Mouse (Mus musculus) heart, postnatal 0 days (tissue): ENCODE measurements around the gene 4921507P07Rik. TPM values are rescaled to one million over a fixed set of nuclear protein-coding genes. Genes with fewer than 3 reads are reported as not detected.
A peak's percentile ranks its signal among the peaks of the same experiment; 100 is the strongest.
"Not testable (repeated sequence)": the region's sequence is repeated elsewhere in the genome, so short reads cannot be mapped to it uniquely, and the experiment has no call there.

Experiments
- ATAC-seq: fragments of 200-750 bp; cut with Nextera tagmentation; 2 replicates; pipeline ENCODE4 v1.8.0; 2017; ENCODE audit warnings: low read depth, moderate number of reproducible peaks, moderate library complexity; ENCODE audit not compliant: insufficient read depth
- DNase-seq: peaks from one replicate; pipeline ENCODE4 v3.0.0-alpha.2; 2016; ENCODE audit warnings: low spot score
- H3K27ac ChIP-seq: fragments of 300-500 bp; sonication (generic); 2 replicates; pipeline ENCODE4 v1.5.1; 2014; ENCODE audit warnings: low read depth, mild to moderate bottlenecking
- H3K27me3 ChIP-seq: fragments of 300-500 bp; sonication (generic); 2 replicates; pipeline ENCODE4 v1.6.1; 2014; ENCODE audit warnings: low read length, mixed read lengths; ENCODE audit not compliant: control insufficient read depth, insufficient read depth
- H3K36me3 ChIP-seq: fragments of 300-500 bp; sonication (generic); replicated peaks from 2 replicates; pipeline ENCODE4 v1.6.1; 2014; ENCODE audit warnings: low read length, mixed read lengths; ENCODE audit not compliant: control insufficient read depth, insufficient read depth
- H3K4me1 ChIP-seq: fragments of 300-500 bp; sonication (generic); 2 replicates; pipeline ENCODE4 v1.6.1; 2014; ENCODE audit warnings: antibody characterized with exemption; ENCODE audit not compliant: control insufficient read depth, insufficient read depth
- H3K4me2 ChIP-seq: fragments of 300-500 bp; sonication (generic); 2 replicates; pipeline ENCODE4 v1.6.1; 2014; ENCODE audit warnings: low read depth, mild to moderate bottlenecking, low read length, moderate library complexity
- H3K4me3 ChIP-seq: fragments of 300-500 bp; sonication (generic); 2 replicates; pipeline ENCODE4 v1.5.1; 2014; ENCODE audit warnings: low read depth, low read length
- H3K9ac ChIP-seq: fragments of 300-500 bp; sonication (generic); replicated peaks from 2 replicates; pipeline ENCODE4 v1.6.1; 2014; ENCODE audit warnings: low read depth, low read length, mixed read lengths
- H3K9me3 ChIP-seq: fragments of 300-500 bp; sonication (generic); replicated peaks from 2 replicates; pipeline ENCODE4 v1.6.1; 2016; ENCODE audit warnings: low read length; ENCODE audit not compliant: control insufficient read depth
- CTCF ChIP-seq: IDR thresholded peaks from 2 replicates; pipeline ENCODE4 v1.5.1; 2016; ENCODE audit warnings: antibody characterized with exemption, control low read depth, low read depth
- EP300 ChIP-seq: IDR thresholded peaks from 2 replicates; pipeline ENCODE4 v1.6.1; 2016; ENCODE audit warnings: antibody characterized with exemption, low read depth
- WGBS: fragments of 180-500 bp; shearing (Covaris S2); extraction: QIAGEN DNeasy Blood & Tissue Kit; methylation state at CpG from one replicate; pipeline ENCODE4 v1.1.7; 2014; 5-methylcytosine and 5-hydroxymethylcytosine counted together
- polyA plus RNA-seq: library from polyadenylated mRNA; unstranded; fragments of >200 nt; fragmentation: Nextera tagmentation; extraction: Ambion mirVana; gene quantifications from 2 replicates; pipeline ENCODE4 v1.2.1, GENCODE M21; 2015
- total RNA-seq: library from RNA; depleted of rRNA; stranded (reverse); fragments of >200 nt; gene quantifications from 2 replicates; pipeline ENCODE4 v1.2.3, GENCODE M21; 2014; ENCODE audit warnings: low replicate concordance

4921507P07Rik gene
- total and polyA plus RNA-seq, 2 experiments from 2014 or later, result 0.30 TPM; not detected in 1

- not testable (repeated sequence) for H3K4me1 ChIP-seq, DNase-seq, H3K9me3 ChIP-seq, ATAC-seq, H3K27ac ChIP-seq, H3K36me3 ChIP-seq, H3K4me3 ChIP-seq, H3K4me2 ChIP-seq, H3K9ac ChIP-seq, H3K27me3 ChIP-seq
- TF ChIP-seq CTCF, result peak; percentile 29; the same call in 1 of the 2 replicates
- WGBS, result 92% methylated on average over 1 of the region's 1 CpGs
These were observed 21.8 kb upstream of the 4921507P07Rik start for GRCm38 (mm10) chr6:50618273-50618672.

GRCm38 (mm10) chr6:50601620-50602019, 5.2 kb upstream of the 4921507P07Rik start:
- no peak overlapping the region for H3K4me2 ChIP-seq
- no peak for DNase-seq
- ATAC-seq, result no peak
- 35% methylated on average over 4 of the region's 4 CpGs for WGBS
- TF ChIP-seq EP300 (no peak), CTCF (peak; percentile 57)
- H3K9me3 ChIP-seq, result no peaks in the 10 kb centered on the region
- no peaks in the 10 kb centered on the region for H3K27me3 ChIP-seq
- peaks cover 7% of the 10 kb centered on the region; the same call in 1 of the 2 replicates for H3K4me1 ChIP-seq
- H3K9ac ChIP-seq, result no peak overlapping the region
- H3K27ac ChIP-seq, result no peak overlapping the region
- H3K4me3 ChIP-seq, result no peak overlapping the region
- no peaks in the 10 kb centered on the region for H3K36me3 ChIP-seq

- H3K9ac ChIP-seq, result no peak overlapping the region; the same call in 1 of the 2 replicates
- H3K4me3 ChIP-seq, result no peak overlapping the region
- no peaks in the 10 kb centered on the region for H3K9me3 ChIP-seq
- peak overlapping the region; percentile 8; the same call in 1 of the 2 replicates for H3K27ac ChIP-seq
- H3K36me3 ChIP-seq, result no peaks in the 10 kb centered on the region
- DNase-seq (peak; percentile 50), ATAC-seq (no peak)
- H3K27me3 ChIP-seq, result no peaks in the 10 kb centered on the region
- peaks cover 7% of the 10 kb centered on the region; the same call in 1 of the 2 replicates for H3K4me1 ChIP-seq
- no peak overlapping the region for H3K4me2 ChIP-seq
- TF ChIP-seq CTCF, result 0 out of 2 replicates have a peak, but pooled peaks have one; percentile 7
- no peak for TF ChIP-seq EP300
- 8% methylated on average over 5 of the region's 5 CpGs for WGBS
These were observed 2.1 kb upstream of the 4921507P07Rik start for GRCm38 (mm10) chr6:50598560-50598959.

- no peak overlapping the region for H3K9ac ChIP-seq
- no peak overlapping the region for H3K27ac ChIP-seq
- ATAC-seq (no peak), DNase-seq (no peak)
- no peak overlapping the region for H3K4me3 ChIP-seq
- no peak for TF ChIP-seq EP300
- TF ChIP-seq CTCF, result no peak; the same call in 1 of the 2 replicates
- H3K36me3 ChIP-seq, result no peaks in the 10 kb centered on the region
- no peak overlapping the region for H3K4me2 ChIP-seq
- peaks cover 7% of the 10 kb centered on the region; the same call in 1 of the 2 replicates for H3K4me1 ChIP-seq
- 83% methylated on average over 2 of the region's 2 CpGs for WGBS
- no peaks in the 10 kb centered on the region for H3K27me3 ChIP-seq
- H3K9me3 ChIP-seq, result no peaks in the 10 kb centered on the region
These were observed 2.1 kb downstream of the 4921507P07Rik start for GRCm38 (mm10) chr6:50594372-50594771.

GRCm38 (mm10) chr6:50593334-50593845, 3.0 kb downstream of the 4921507P07Rik start:
- DNase-seq (no peak), ATAC-seq (no peak)
- H3K9me3 ChIP-seq, result no peaks in the 10 kb centered on the region
- H3K4me3 ChIP-seq, result no peak overlapping the region
- H3K27ac ChIP-seq, result no peak overlapping the region
- H3K4me1 ChIP-seq, result peaks cover 6% of the 10 kb centered on the region; the same call in 1 of the 2 replicates
- peak; percentile 27 for TF ChIP-seq CTCF
- TF ChIP-seq EP300, result no peak
- no peak overlapping the region for H3K9ac ChIP-seq
- H3K36me3 ChIP-seq, result no peaks in the 10 kb centered on the region
- H3K27me3 ChIP-seq, result no peaks in the 10 kb centered on the region
- 57% methylated on average over 10 of the region's 10 CpGs for WGBS
- H3K4me2 ChIP-seq, result no peak overlapping the region

- no peaks in the 10 kb centered on the region for H3K36me3 ChIP-seq
- no peak for DNase-seq
- H3K4me1 ChIP-seq, result no peaks in the 10 kb centered on the region
- no peak overlapping the region for H3K4me3 ChIP-seq
- 72% methylated on average over 3 of the region's 3 CpGs for WGBS
- no peak overlapping the region for H3K9ac ChIP-seq
- no peak overlapping the region for H3K4me2 ChIP-seq
- no peak for ATAC-seq
- no peaks in the 10 kb centered on the region for H3K9me3 ChIP-seq
- no peak for TF ChIP-seq EP300
- no peak for TF ChIP-seq CTCF
- no peaks in the 10 kb centered on the region for H3K27me3 ChIP-seq
- no peak overlapping the region for H3K27ac ChIP-seq
These were observed 6.2 kb downstream of the 4921507P07Rik start for GRCm38 (mm10) chr6:50590234-50590633.
